Mouse (Mus musculus) heart, postnatal 0 days (tissue): ENCODE results near the gene Galnt6. TPM values are rescaled to one million over a fixed set of nuclear protein-coding genes. Genes with fewer than 3 reads are reported as not detected.

Experiments
- ATAC-seq: fragments of 200-750 bp; cut with Nextera tagmentation; 2 replicates; pipeline ENCODE4 v1.8.0; 2017; ENCODE audit warnings: low read depth, moderate number of reproducible peaks, moderate library complexity; ENCODE audit not compliant: insufficient read depth
- DNase-seq: peaks from one replicate; pipeline ENCODE4 v3.0.0-alpha.2; 2016; ENCODE audit warnings: low spot score
- H3K27ac ChIP-seq: fragments of 300-500 bp; sonication (generic); 2 replicates; pipeline ENCODE4 v1.5.1; 2014; ENCODE audit warnings: low read depth, mild to moderate bottlenecking
- H3K27me3 ChIP-seq: fragments of 300-500 bp; sonication (generic); 2 replicates; pipeline ENCODE4 v1.6.1; 2014; ENCODE audit warnings: low read length, mixed read lengths; ENCODE audit not compliant: control insufficient read depth, insufficient read depth
- H3K36me3 ChIP-seq: fragments of 300-500 bp; sonication (generic); replicated peaks from 2 replicates; pipeline ENCODE4 v1.6.1; 2014; ENCODE audit warnings: low read length, mixed read lengths; ENCODE audit not compliant: control insufficient read depth, insufficient read depth
- H3K4me1 ChIP-seq: fragments of 300-500 bp; sonication (generic); 2 replicates; pipeline ENCODE4 v1.6.1; 2014; ENCODE audit warnings: antibody characterized with exemption; ENCODE audit not compliant: control insufficient read depth, insufficient read depth
- H3K4me2 ChIP-seq: fragments of 300-500 bp; sonication (generic); 2 replicates; pipeline ENCODE4 v1.6.1; 2014; ENCODE audit warnings: low read depth, mild to moderate bottlenecking, low read length, moderate library complexity
- H3K4me3 ChIP-seq: fragments of 300-500 bp; sonication (generic); 2 replicates; pipeline ENCODE4 v1.5.1; 2014; ENCODE audit warnings: low read depth, low read length
- H3K9ac ChIP-seq: fragments of 300-500 bp; sonication (generic); replicated peaks from 2 replicates; pipeline ENCODE4 v1.6.1; 2014; ENCODE audit warnings: low read depth, low read length, mixed read lengths
- H3K9me3 ChIP-seq: fragments of 300-500 bp; sonication (generic); replicated peaks from 2 replicates; pipeline ENCODE4 v1.6.1; 2016; ENCODE audit warnings: low read length; ENCODE audit not compliant: control insufficient read depth
- CTCF ChIP-seq: IDR thresholded peaks from 2 replicates; pipeline ENCODE4 v1.5.1; 2016; ENCODE audit warnings: antibody characterized with exemption, control low read depth, low read depth
- EP300 ChIP-seq: IDR thresholded peaks from 2 replicates; pipeline ENCODE4 v1.6.1; 2016; ENCODE audit warnings: antibody characterized with exemption, low read depth
- WGBS: fragments of 180-500 bp; shearing (Covaris S2); extraction: QIAGEN DNeasy Blood & Tissue Kit; methylation state at CpG from one replicate; pipeline ENCODE4 v1.1.7; 2014; 5-methylcytosine and 5-hydroxymethylcytosine counted together
- polyA plus RNA-seq: library from polyadenylated mRNA; unstranded; fragments of >200 nt; fragmentation: Nextera tagmentation; extraction: Ambion mirVana; gene quantifications from 2 replicates; pipeline ENCODE4 v1.2.1, GENCODE M21; 2015
- total RNA-seq: library from RNA; depleted of rRNA; stranded (reverse); fragments of >200 nt; gene quantifications from 2 replicates; pipeline ENCODE4 v1.2.3, GENCODE M21; 2014; ENCODE audit warnings: low replicate concordance

The Galnt6 gene
- total and polyA plus RNA-seq, 2 experiments from 2014 or later: 0.46 to 0.92 TPM

DNA sequence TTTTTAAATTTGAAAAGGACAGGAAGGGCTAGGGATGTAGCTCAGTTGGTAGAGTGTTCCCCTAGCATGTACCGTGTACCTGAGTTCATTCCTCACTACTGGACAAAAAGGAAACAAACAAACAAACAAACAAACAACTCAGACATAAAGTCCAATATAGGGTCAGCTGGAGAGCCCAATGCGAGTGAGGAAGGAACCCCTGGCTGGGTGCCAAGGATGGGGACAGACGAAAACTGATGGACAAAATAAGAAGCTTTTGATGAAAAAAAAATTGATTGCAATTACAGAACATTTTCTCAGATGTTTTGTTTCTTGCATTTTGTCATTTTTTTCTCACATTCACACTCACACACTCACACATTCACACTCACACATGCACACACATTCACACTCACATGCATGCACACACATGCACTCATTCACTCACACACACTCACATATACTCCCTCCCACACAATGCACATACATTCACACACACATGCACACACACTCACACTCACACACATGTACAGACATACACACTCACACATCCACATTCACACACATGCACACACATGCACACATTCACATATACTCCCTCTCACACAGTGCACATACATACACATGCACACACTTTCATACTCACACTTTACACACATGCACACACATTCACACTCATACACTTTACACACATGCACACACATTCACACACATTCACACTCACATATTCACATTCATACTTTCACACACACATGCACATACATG, 26.9 kb upstream of the Galnt6 start:
- no peaks in the 10 kb centered on the region for H3K4me1 ChIP-seq
- peaks cover 29% of the 10 kb centered on the region for H3K27me3 ChIP-seq
- no peak for DNase-seq
- no peak overlapping the region for H3K4me2 ChIP-seq
- no peak overlapping the region for H3K9ac ChIP-seq
- WGBS: 52% methylated on average over 3 of the region's 3 CpGs
- no peak for ATAC-seq
- H3K27ac ChIP-seq: no peak overlapping the region
- H3K4me3 ChIP-seq: no peak overlapping the region
- TF ChIP-seq EP300 (no peak), CTCF (no peak)
- no peaks in the 10 kb centered on the region for H3K36me3 ChIP-seq
- H3K9me3 ChIP-seq: no peaks in the 10 kb centered on the region

DNA sequence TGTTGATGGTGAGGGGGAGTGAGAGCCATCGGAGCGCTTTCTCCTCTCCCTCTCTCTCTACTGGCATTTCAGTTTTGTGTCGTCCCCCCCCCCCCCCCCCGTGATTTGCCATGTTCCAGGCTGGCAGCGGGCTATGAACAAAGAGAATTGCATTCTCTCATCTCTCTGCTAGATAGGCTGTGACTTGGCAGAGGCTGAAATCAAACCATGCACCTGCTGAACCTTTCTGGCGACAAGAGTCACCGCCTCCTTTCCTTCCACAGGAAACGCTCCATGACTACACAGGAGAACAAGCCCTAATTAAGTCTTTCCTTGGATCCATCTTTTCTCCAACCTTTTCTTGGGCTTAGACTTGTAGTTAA, 26.3 kb upstream of the Galnt6 start:
- Histone ChIP-seq H3K4me2 (peak overlapping the region; percentile 41; the same call in 1 of the 2 replicates), H3K27ac (no peak overlapping the region), H3K36me3 (no peaks in the 10 kb centered on the region), H3K9me3 (no peaks in the 10 kb centered on the region), H3K4me1 (no peaks in the 10 kb centered on the region), H3K27me3 (peaks cover 24% of the 10 kb centered on the region), H3K9ac (no peak overlapping the region), H3K4me3 (no peak overlapping the region)
- 39% methylated on average over 5 of the region's 8 CpGs for WGBS
- ATAC-seq (no peak), DNase-seq (no peak)
- TF ChIP-seq EP300: no peak
- TF ChIP-seq CTCF: no peak

DNA sequence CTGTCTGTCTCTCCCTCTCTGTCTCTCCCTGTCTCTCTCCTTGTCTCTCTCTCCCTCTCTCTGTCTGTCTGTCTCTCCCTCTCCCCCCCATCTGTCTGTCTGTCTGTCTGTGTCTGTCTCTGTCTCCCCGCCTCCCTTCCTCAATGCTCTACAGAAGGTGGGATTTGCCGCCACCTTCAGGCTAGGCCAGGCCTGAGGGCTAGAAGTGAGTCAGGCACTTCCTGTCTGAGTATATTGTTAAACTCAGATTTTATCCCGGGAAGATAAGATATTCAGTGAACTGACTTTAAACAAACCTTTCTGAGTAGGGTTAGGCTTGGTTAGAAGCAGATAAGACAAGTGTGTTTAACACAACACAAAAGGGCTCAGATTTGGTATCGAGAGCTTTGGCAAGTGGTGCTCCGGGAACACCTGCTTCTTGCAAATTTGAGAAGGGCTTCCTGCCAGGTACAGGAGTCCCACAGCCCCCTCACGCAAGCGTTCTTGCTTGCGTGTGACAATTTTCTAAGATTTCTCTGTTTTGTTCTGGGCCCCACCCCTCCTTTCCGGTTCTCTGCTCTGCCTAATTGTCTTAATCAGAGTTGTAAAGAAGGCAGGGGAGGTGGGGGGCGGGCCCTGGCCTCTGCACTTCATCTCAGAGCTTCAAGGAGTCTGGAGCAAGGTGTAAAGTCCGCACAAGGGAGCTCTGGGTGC, 25.8 kb upstream of the Galnt6 start:
- no peak overlapping the region for H3K4me3 ChIP-seq
- H3K9me3 ChIP-seq: no peaks in the 10 kb centered on the region
- H3K27me3 ChIP-seq: peaks cover 20% of the 10 kb centered on the region
- no peaks in the 10 kb centered on the region for H3K36me3 ChIP-seq
- WGBS: 8% methylated on average over 11 of the region's 11 CpGs
- DNase-seq: peak; percentile 41
- H3K4me2 ChIP-seq: peak overlapping the region; percentile 41
- no peak overlapping the region for H3K27ac ChIP-seq
- ATAC-seq: peak; percentile 41; the same call in 1 of the 2 replicates
- TF ChIP-seq EP300 (no peak), CTCF (peak; percentile 63)
- no peaks in the 10 kb centered on the region for H3K4me1 ChIP-seq
- H3K9ac ChIP-seq: no peak overlapping the region

DNA sequence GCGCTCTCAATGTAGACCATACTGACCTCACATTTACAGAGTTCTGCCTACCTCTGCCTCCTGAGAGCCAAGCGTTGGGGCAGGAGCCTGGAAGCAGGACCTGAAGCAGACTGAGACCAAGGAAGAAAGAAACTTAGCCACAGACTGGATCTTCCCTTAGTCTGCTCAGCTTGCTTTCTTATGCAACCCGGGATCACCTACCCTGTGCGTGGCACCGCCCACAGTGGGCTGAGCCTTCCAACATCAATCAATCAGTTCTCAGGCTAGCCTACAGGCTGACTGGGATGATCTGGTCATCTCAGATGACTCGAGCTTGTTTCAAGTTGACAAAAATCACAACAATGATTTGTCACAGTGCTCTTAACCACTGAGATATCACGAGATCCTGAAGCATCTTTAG, 24.9 kb upstream of the Galnt6 start:
- Histone ChIP-seq H3K4me3 (no peak overlapping the region), H3K4me2 (no peak overlapping the region), H3K27me3 (peaks cover 14% of the 10 kb centered on the region), H3K27ac (no peak overlapping the region), H3K9ac (no peak overlapping the region), H3K9me3 (no peaks in the 10 kb centered on the region), H3K36me3 (no peaks in the 10 kb centered on the region), H3K4me1 (no peaks in the 10 kb centered on the region)
- ATAC-seq (no peak), DNase-seq (no peak)
- WGBS: 42% methylated on average over 7 of the region's 7 CpGs
- TF ChIP-seq EP300: no peak
- no peak for TF ChIP-seq CTCF

DNA sequence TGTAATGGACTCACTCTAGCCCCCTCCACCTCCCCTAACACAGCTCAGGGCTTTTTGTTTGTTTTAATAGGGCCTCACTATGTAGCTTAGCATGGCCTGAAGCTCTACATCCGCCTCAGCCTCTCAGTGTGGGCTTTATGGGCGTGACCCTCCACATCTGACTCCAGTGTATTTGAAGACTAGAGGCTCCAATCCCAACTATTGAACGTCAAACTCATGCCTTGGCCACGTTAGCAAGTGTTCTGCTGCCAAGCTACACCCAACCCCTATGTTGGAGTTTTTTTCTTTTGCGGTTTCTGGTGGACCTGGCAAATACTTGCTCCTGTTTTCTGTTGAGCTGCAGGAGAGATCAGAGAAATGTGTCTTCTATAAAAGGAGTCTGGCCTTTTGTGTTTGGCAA, 23.9 kb upstream of the Galnt6 start:
- DNase-seq (no peak), ATAC-seq (no peak)
- no peak for TF ChIP-seq CTCF
- no peak for TF ChIP-seq EP300
- Histone ChIP-seq H3K27me3 (peaks cover 14% of the 10 kb centered on the region), H3K4me3 (no peak overlapping the region), H3K36me3 (no peaks in the 10 kb centered on the region), H3K4me1 (no peaks in the 10 kb centered on the region), H3K4me2 (no peak overlapping the region), H3K27ac (no peak overlapping the region), H3K9me3 (no peaks in the 10 kb centered on the region), H3K9ac (no peak overlapping the region)
- WGBS: 66% methylated on average over 5 of the region's 5 CpGs
